Mouse (Mus musculus) stomach, embryonic 14.5 days (tissue): ENCODE measurements at regions not wholly inside any gene's neighbourhood (a gene's known extent, or its start where the extent isn't known, plus 50 kb on each side); places are given as distances from the start of the nearest gene placed in this dataset.

ENCODE experiments used
- ATAC-seq: fragments of 200-750 bp; cut with Nextera tagmentation; 2 replicates; pipeline ENCODE4 v1.8.0; 2017; ENCODE audit warnings: low read depth, moderate TSS enrichment; ENCODE audit not compliant: insufficient number of reproducible peaks, insufficient read depth, low FRiP score
- H3K27ac ChIP-seq: fragments of 300-500 bp; sonication (generic); 2 replicates; pipeline ENCODE4 v1.5.1; 2014; ENCODE audit warnings: mild to moderate bottlenecking, low read length, moderate library complexity, mixed read lengths
- H3K27me3 ChIP-seq: fragments of 300-500 bp; sonication (generic); 2 replicates; pipeline ENCODE4 v1.6.1; 2014; ENCODE audit warnings: low read length, control low read depth, mixed read lengths; ENCODE audit not compliant: control insufficient read depth, insufficient read depth
- H3K36me3 ChIP-seq: fragments of 300-500 bp; sonication (generic); 2 replicates; pipeline ENCODE4 v1.6.1; 2014; ENCODE audit warnings: mild to moderate bottlenecking, control low read depth, low read length, moderate library complexity, mixed read lengths; ENCODE audit not compliant: control insufficient read depth, insufficient read depth
- H3K4me1 ChIP-seq: fragments of 300-500 bp; sonication (generic); 2 replicates; pipeline ENCODE4 v1.6.1; 2014; ENCODE audit warnings: low read length, control low read depth, mixed read lengths; ENCODE audit not compliant: control insufficient read depth, insufficient read depth
- H3K4me2 ChIP-seq: fragments of 300-500 bp; sonication (generic); replicated peaks from 2 replicates; pipeline ENCODE4 v1.6.1; 2014; ENCODE audit warnings: low read depth, low read length, control low read depth
- H3K4me3 ChIP-seq: fragments of 300-500 bp; sonication (generic); 2 replicates; pipeline ENCODE4 v1.5.1; 2014; ENCODE audit warnings: low read depth, low read length, control low read depth
- H3K9ac ChIP-seq: fragments of 300-500 bp; sonication (generic); replicated peaks from 2 replicates; pipeline ENCODE4 v1.6.1; 2014; ENCODE audit warnings: low read depth, mild to moderate bottlenecking, control low read depth, low read length, moderate library complexity, mixed read lengths
- H3K9me3 ChIP-seq: fragments of 300-500 bp; sonication (generic); 2 replicates; pipeline ENCODE4 v1.6.1; 2016; ENCODE audit warnings: low read depth, low read length, control low read depth; ENCODE audit not compliant: control insufficient read depth
- WGBS: fragments of 180-500 bp; shearing (Covaris S2); extraction: QIAGEN DNeasy Blood & Tissue Kit; methylation state at CpG from one replicate; pipeline ENCODE4 v1.1.7; 2014; 5-methylcytosine and 5-hydroxymethylcytosine counted together

GRCm38 (mm10) chr4:114320076-114320475 lies 86.4 kb upstream of the Trabd2b start:
- Histone ChIP-seq H3K4me2 (no peak overlapping the region), H3K27ac (no peak overlapping the region), H3K9ac (no peak overlapping the region), H3K9me3 (no peaks in the 10 kb centered on the region), H3K4me3 (no peak overlapping the region), H3K4me1 (no peaks in the 10 kb centered on the region), H3K36me3 (no peaks in the 10 kb centered on the region), H3K27me3 (no peaks in the 10 kb centered on the region)
- WGBS, result 69% methylated on average over 1 of the region's 1 CpGs
- ATAC-seq, result no peak

- H3K9ac ChIP-seq, result no peak overlapping the region
- H3K4me1 ChIP-seq, result no peaks in the 10 kb centered on the region
- H3K9me3 ChIP-seq, result no peaks in the 10 kb centered on the region
- no peak overlapping the region for H3K4me2 ChIP-seq
- no peak overlapping the region for H3K27ac ChIP-seq
- no peaks in the 10 kb centered on the region for H3K27me3 ChIP-seq
- WGBS, result 41% methylated on average over 3 of the region's 3 CpGs
- no peak for ATAC-seq
- no peaks in the 10 kb centered on the region for H3K36me3 ChIP-seq
- no peak overlapping the region for H3K4me3 ChIP-seq
These were observed 84.8 kb upstream of the Trabd2b start for GRCm38 (mm10) chr4:114321516-114322339.

GRCm38 (mm10) chr4:114329978-114330377 lies 76.5 kb upstream of the Trabd2b start:
- Histone ChIP-seq H3K4me2 (no peak overlapping the region), H3K27ac (no peak overlapping the region), H3K9me3 (no peaks in the 10 kb centered on the region), H3K9ac (no peak overlapping the region), H3K4me1 (no peaks in the 10 kb centered on the region), H3K4me3 (no peak overlapping the region), H3K27me3 (no peaks in the 10 kb centered on the region), H3K36me3 (no peaks in the 10 kb centered on the region)
- WGBS, result 96% methylated on average over 1 of the region's 1 CpGs
- ATAC-seq, result no peak

GRCm38 (mm10) chr4:114331161-114331560 lies 75.4 kb upstream of the Trabd2b start:
- ATAC-seq, result no peak
- Histone ChIP-seq H3K27ac (no peak overlapping the region), H3K9me3 (no peaks in the 10 kb centered on the region)

GRCm38 (mm10) chr4:114334850-114335249 lies 71.7 kb upstream of the Trabd2b start:
- no peak overlapping the region for H3K9ac ChIP-seq
- H3K4me1 ChIP-seq, result no peaks in the 10 kb centered on the region
- H3K9me3 ChIP-seq, result no peaks in the 10 kb centered on the region
- H3K27ac ChIP-seq, result no peak overlapping the region
- H3K27me3 ChIP-seq, result no peaks in the 10 kb centered on the region
- 80% methylated on average over 2 of the region's 2 CpGs for WGBS
- ATAC-seq, result no peak
- no peak overlapping the region for H3K4me3 ChIP-seq
- H3K4me2 ChIP-seq, result no peak overlapping the region
- H3K36me3 ChIP-seq, result no peaks in the 10 kb centered on the region

More at GRCm38 (mm10) chr4:114331161-114331560, 75.4 kb upstream of the Trabd2b start:
- 54% methylated on average over 3 of the region's 3 CpGs for WGBS
- Histone ChIP-seq H3K4me1 (no peaks in the 10 kb centered on the region), H3K4me2 (no peak overlapping the region), H3K27me3 (no peaks in the 10 kb centered on the region), H3K36me3 (no peaks in the 10 kb centered on the region), H3K4me3 (no peak overlapping the region), H3K9ac (no peak overlapping the region)

- Histone ChIP-seq H3K27me3 (no peaks in the 10 kb centered on the region; the same call in 1 of the 2 replicates), H3K9me3 (no peaks in the 10 kb centered on the region), H3K4me3 (no peak overlapping the region), H3K9ac (no peak overlapping the region), H3K4me1 (no peaks in the 10 kb centered on the region), H3K4me2 (no peak overlapping the region), H3K36me3 (no peaks in the 10 kb centered on the region), H3K27ac (no peak overlapping the region)
- ATAC-seq, result no peak
- 44% methylated on average over 4 of the region's 4 CpGs for WGBS
These were observed 70.3 kb upstream of the Trabd2b start for GRCm38 (mm10) chr4:114336029-114336746.

GRCm38 (mm10) chr4:114336747-114337090 lies 69.8 kb upstream of the Trabd2b start:
- Histone ChIP-seq H3K4me2 (no peak overlapping the region), H3K27me3 (no peaks in the 10 kb centered on the region; the same call in 1 of the 2 replicates), H3K36me3 (no peaks in the 10 kb centered on the region), H3K9ac (no peak overlapping the region), H3K27ac (no peak overlapping the region), H3K4me3 (no peak overlapping the region), H3K9me3 (no peaks in the 10 kb centered on the region), H3K4me1 (no peaks in the 10 kb centered on the region)
- WGBS, result 69% methylated on average over 1 of the region's 1 CpGs
- no peak for ATAC-seq

GRCm38 (mm10) chr4:114339793-114340192 lies 66.7 kb upstream of the Trabd2b start:
- 25% methylated on average over 5 of the region's 5 CpGs for WGBS
- H3K27ac ChIP-seq, result no peak overlapping the region
- H3K4me3 ChIP-seq, result no peak overlapping the region
- H3K4me2 ChIP-seq, result no peak overlapping the region
- no peaks in the 10 kb centered on the region for H3K4me1 ChIP-seq
- H3K27me3 ChIP-seq, result no peaks in the 10 kb centered on the region; the same call in 1 of the 2 replicates
- no peak overlapping the region for H3K9ac ChIP-seq
- no peaks in the 10 kb centered on the region for H3K36me3 ChIP-seq
- no peak for ATAC-seq
- no peaks in the 10 kb centered on the region for H3K9me3 ChIP-seq
